Mouse (Mus musculus): ENCODE data around the gene Kdm6a.

- TF ChIP-seq EP300 (IDR thresholded peaks at IDR 0.05; ENCODE audit: low read depth) (no peak), CTCF (IDR thresholded peaks at IDR 0.05; ENCODE audit: low read depth) (no peak)
These were observed 117.8 kb downstream of the Kdm6a start for GRCm38 (mm10) chrX:18280134-18280533.

All from heart, postnatal 0 days (tissue).